Mouse (Mus musculus) lung, postnatal 0 days (tissue): Measurements from ENCODE around the gene Steap2. TPM values are rescaled to one million over a fixed set of nuclear protein-coding genes. Genes with fewer than 3 reads are reported as not detected.

Experiments used
- ATAC-seq: fragments of 200-750 bp; cut with Nextera tagmentation; 2 replicates; pipeline ENCODE4 v1.8.0; 2017; ENCODE audit warnings: moderate library complexity
- DNase-seq: peaks from one replicate; pipeline ENCODE4 v3.0.0-alpha.2; 2016; ENCODE audit warnings: low spot score
- H3K27ac ChIP-seq: fragments of 300-500 bp; sonication (generic); 2 replicates; pipeline ENCODE4 v1.5.1; 2014; ENCODE audit warnings: antibody characterized with exemption, mild to moderate bottlenecking, low read length, mixed read lengths
- H3K27me3 ChIP-seq: fragments of 300-500 bp; sonication (generic); replicated peaks from 2 replicates; pipeline ENCODE4 v1.6.1; 2014; ENCODE audit warnings: low read length, mixed read lengths; ENCODE audit not compliant: insufficient read depth
- H3K36me3 ChIP-seq: fragments of 300-500 bp; sonication (generic); 2 replicates; pipeline ENCODE4 v1.6.1; 2014; ENCODE audit warnings: low read length, mixed read lengths; ENCODE audit not compliant: insufficient read depth
- H3K4me1 ChIP-seq: fragments of 300-500 bp; sonication (generic); 2 replicates; pipeline ENCODE4 v1.6.1; 2014; ENCODE audit warnings: antibody characterized with exemption, low read depth, low read length, mixed read lengths; ENCODE audit not compliant: insufficient read depth
- H3K4me2 ChIP-seq: fragments of 300-500 bp; sonication (generic); replicated peaks from 2 replicates; pipeline ENCODE4 v1.6.1; 2014; ENCODE audit warnings: low read depth, mild to moderate bottlenecking, low read length, moderate library complexity, mixed read lengths
- H3K4me3 ChIP-seq: fragments of 300-500 bp; sonication (generic); 2 replicates; pipeline ENCODE4 v1.5.1; 2014; ENCODE audit warnings: low read depth, low read length
- H3K9ac ChIP-seq: fragments of 300-500 bp; sonication (generic); replicated peaks from 2 replicates; pipeline ENCODE4 v1.6.1; 2014; ENCODE audit warnings: low read depth, mild to moderate bottlenecking
- H3K9me3 ChIP-seq: fragments of 300-500 bp; sonication (generic); 2 replicates; pipeline ENCODE4 v1.6.1; 2016; ENCODE audit warnings: low read length, mixed read lengths
- CTCF ChIP-seq: IDR thresholded peaks from 2 replicates; pipeline ENCODE4 v1.5.1; 2016; ENCODE audit warnings: antibody characterized with exemption, mild to moderate bottlenecking
- EP300 ChIP-seq: IDR thresholded peaks from 2 replicates; pipeline ENCODE4 v1.6.1; 2016; ENCODE audit warnings: antibody characterized with exemption, mild to moderate bottlenecking, control low read depth
- WGBS: fragments of 180-500 bp; shearing (Covaris S2); extraction: QIAGEN DNeasy Blood & Tissue Kit; methylation state at CpG from one replicate; pipeline ENCODE4 v1.1.7; 2014; 5-methylcytosine and 5-hydroxymethylcytosine counted together
- polyA plus RNA-seq: library from polyadenylated mRNA; unstranded; fragments of >200 nt; fragmentation: Nextera tagmentation; extraction: Ambion mirVana; gene quantifications from 2 replicates; pipeline ENCODE4 v1.2.1, GENCODE M21; 2015

The Steap2 gene
- polyA plus RNA-seq, 1 experiment from 2014 or later, result 5.2 TPM

GRCm38 (mm10) chr5:5711032-5711431, 16.7 kb upstream of the Steap2 start:
- no peaks in the 10 kb centered on the region for H3K36me3 ChIP-seq
- no peaks in the 10 kb centered on the region for H3K4me1 ChIP-seq
- H3K27me3 ChIP-seq, result no peaks in the 10 kb centered on the region
- WGBS, result 65% methylated on average over 4 of the region's 4 CpGs
- no peak for ATAC-seq
- no peak overlapping the region for H3K27ac ChIP-seq
- no peak for TF ChIP-seq EP300
- TF ChIP-seq CTCF, result no peak
- H3K9ac ChIP-seq, result no peak overlapping the region
- H3K9me3 ChIP-seq, result no peaks in the 10 kb centered on the region
- H3K4me3 ChIP-seq, result no peak overlapping the region
- H3K4me2 ChIP-seq, result no peak overlapping the region
- DNase-seq, result no peak

- no peak for DNase-seq
- Histone ChIP-seq H3K4me3 (peak overlapping the region; percentile 20; the same call in 1 of the 2 replicates), H3K4me2 (peak overlapping the region; percentile 37), H3K36me3 (no peaks in the 10 kb centered on the region), H3K9ac (no peak overlapping the region), H3K27me3 (no peaks in the 10 kb centered on the region), H3K27ac (no peak overlapping the region), H3K4me1 (no peaks in the 10 kb centered on the region), H3K9me3 (no peaks in the 10 kb centered on the region)
- TF ChIP-seq CTCF, result no peak
- no peak for TF ChIP-seq EP300
- ATAC-seq, result no peak
- WGBS, result 51% methylated on average over 13 of the region's 13 CpGs
Observed at GRCm38 (mm10) chr5:5707341-5708278, 13.2 kb upstream of the Steap2 start.

DNA sequence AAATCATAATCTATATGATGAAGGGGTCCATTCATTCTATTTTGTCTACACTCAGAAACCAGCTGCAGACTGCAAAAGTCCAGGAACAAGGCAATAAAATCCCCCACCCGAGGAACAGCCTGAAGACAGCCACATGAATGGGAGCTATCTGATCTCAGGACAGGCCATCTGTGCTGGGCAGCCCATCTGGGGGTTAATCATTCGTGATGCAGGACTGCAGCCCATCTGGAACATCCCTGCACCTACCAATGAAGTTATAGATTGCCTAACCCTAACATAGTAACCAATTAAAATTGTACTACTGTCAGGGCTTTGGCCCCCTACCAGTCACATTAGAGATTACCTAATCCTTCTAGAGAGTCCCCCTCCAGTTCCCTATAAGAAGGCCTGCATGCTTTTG, 10.6 kb upstream of the Steap2 start:
- no peak for ATAC-seq
- no peak overlapping the region for H3K4me3 ChIP-seq
- H3K4me2 ChIP-seq, result no peak overlapping the region
- no peaks in the 10 kb centered on the region for H3K27me3 ChIP-seq
- no peak for DNase-seq
- no peaks in the 10 kb centered on the region for H3K4me1 ChIP-seq
- H3K9ac ChIP-seq, result no peak overlapping the region
- TF ChIP-seq EP300, result no peak
- no peak for TF ChIP-seq CTCF
- H3K9me3 ChIP-seq, result no peaks in the 10 kb centered on the region
- no peak overlapping the region for H3K27ac ChIP-seq
- no peaks in the 10 kb centered on the region for H3K36me3 ChIP-seq
- 53% methylated on average over 2 of the region's 2 CpGs for WGBS

DNA sequence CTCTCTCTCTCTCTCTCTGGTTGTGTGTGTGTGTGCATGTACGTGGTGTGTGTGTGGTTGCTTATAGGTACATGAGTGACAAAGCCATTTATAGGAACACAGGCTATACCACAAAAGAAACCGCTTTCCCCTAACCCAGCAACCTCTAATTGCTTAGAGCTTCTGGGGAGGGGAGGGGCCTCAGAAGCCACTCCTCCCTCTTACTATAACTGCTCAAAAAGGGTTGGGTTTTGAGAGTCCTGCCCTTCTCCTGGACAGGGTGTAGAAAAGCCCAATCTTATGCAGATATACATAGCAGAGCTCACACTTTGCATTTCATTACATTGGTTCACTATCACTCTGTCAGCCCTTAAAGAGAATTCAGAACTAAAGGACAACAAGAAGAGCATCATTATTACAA, 6.0 kb upstream of the Steap2 start:
- no peaks in the 10 kb centered on the region for H3K9me3 ChIP-seq
- no peak overlapping the region for H3K4me3 ChIP-seq
- no peaks in the 10 kb centered on the region for H3K4me1 ChIP-seq
- H3K27me3 ChIP-seq, result no peaks in the 10 kb centered on the region
- ATAC-seq (no peak), DNase-seq (no peak)
- H3K4me2 ChIP-seq, result no peak overlapping the region
- H3K9ac ChIP-seq, result no peak overlapping the region
- no peak overlapping the region for H3K27ac ChIP-seq
- H3K36me3 ChIP-seq, result no peaks in the 10 kb centered on the region
- TF ChIP-seq EP300 (no peak), CTCF (no peak)
- 74% methylated on average over 2 of the region's 2 CpGs for WGBS

DNA sequence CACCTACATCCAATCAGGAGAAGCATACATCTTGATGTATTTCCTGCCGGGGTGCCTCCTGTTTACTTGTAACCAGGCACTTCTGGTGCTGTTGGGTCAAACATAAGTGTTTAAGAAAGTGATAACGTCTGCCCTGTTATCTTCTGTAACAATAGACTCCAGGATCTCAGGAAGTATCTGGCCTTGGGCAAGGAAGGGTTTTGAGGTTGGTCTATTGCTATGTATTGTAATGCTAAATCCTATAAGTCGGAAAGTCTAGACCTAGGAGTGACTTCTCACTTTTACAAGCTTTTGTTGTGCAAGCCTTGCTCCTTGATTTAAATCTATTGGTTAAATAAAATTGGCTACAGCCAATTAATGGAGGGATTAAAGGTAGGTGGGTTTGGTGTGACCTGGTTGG, 4.5 kb upstream of the Steap2 start:
- no peaks in the 10 kb centered on the region for H3K4me1 ChIP-seq
- no peak overlapping the region for H3K9ac ChIP-seq
- ATAC-seq (no peak), DNase-seq (no peak)
- H3K27me3 ChIP-seq, result no peaks in the 10 kb centered on the region
- no peak overlapping the region for H3K27ac ChIP-seq
- 39% methylated on average over 3 of the region's 3 CpGs for WGBS
- TF ChIP-seq EP300 (no peak), CTCF (no peak)
- H3K4me2 ChIP-seq, result no peak overlapping the region
- H3K36me3 ChIP-seq, result no peaks in the 10 kb centered on the region
- H3K4me3 ChIP-seq, result no peak overlapping the region
- H3K9me3 ChIP-seq, result no peaks in the 10 kb centered on the region

DNA sequence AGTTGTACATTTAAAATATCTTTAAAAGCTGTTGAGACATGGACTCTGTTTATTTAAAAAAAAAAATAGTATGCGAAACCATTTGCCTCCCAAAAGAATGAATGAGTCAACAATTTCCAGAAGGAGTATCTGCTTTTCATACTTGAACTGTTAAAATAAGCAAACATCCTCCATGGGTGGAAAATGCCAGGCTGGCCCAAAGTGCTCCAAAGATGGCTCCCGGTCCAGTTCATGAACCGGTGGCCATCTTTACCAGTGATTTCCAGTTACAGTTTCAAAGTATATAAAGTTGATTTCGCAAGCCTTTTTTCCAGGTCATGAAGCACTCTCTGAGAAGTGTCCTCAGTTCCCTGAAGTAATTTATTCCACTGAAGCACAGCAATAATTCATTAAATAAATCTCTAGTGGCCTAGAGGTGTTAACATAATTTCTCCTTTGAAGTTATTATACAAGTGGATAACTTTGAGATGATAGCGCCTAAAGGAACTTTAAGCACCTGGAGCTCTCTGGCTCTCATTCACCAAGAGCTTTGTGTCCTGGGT, 1.1 kb upstream of the Steap2 start:
- Histone ChIP-seq H3K4me1 (no peaks in the 10 kb centered on the region), H3K27me3 (no peaks in the 10 kb centered on the region), H3K36me3 (no peaks in the 10 kb centered on the region), H3K9me3 (no peaks in the 10 kb centered on the region), H3K4me3 (no peak overlapping the region), H3K27ac (no peak overlapping the region), H3K9ac (no peak overlapping the region), H3K4me2 (no peak overlapping the region)
- ATAC-seq (peak; percentile 51), DNase-seq (peak; percentile 71)
- WGBS, result 55% methylated on average over 5 of the region's 5 CpGs
- TF ChIP-seq EP300, result peak; percentile 71
- no peak for TF ChIP-seq CTCF
